Mouse (Mus musculus) stomach, embryonic 14.5 days (tissue): ENCODE measurements at regions not wholly inside any gene's neighbourhood (a gene's known extent, or its start where the extent isn't known, plus 50 kb on each side); places are given as distances from the start of the nearest gene placed in this dataset.

ENCODE experiments used
- ATAC-seq: fragments of 200-750 bp; cut with Nextera tagmentation; 2 replicates; pipeline ENCODE4 v1.8.0; 2017; ENCODE audit warnings: low read depth, moderate TSS enrichment; ENCODE audit not compliant: insufficient number of reproducible peaks, insufficient read depth, low FRiP score
- H3K27ac ChIP-seq: fragments of 300-500 bp; sonication (generic); 2 replicates; pipeline ENCODE4 v1.5.1; 2014; ENCODE audit warnings: mild to moderate bottlenecking, low read length, moderate library complexity, mixed read lengths
- H3K27me3 ChIP-seq: fragments of 300-500 bp; sonication (generic); 2 replicates; pipeline ENCODE4 v1.6.1; 2014; ENCODE audit warnings: low read length, control low read depth, mixed read lengths; ENCODE audit not compliant: control insufficient read depth, insufficient read depth
- H3K36me3 ChIP-seq: fragments of 300-500 bp; sonication (generic); 2 replicates; pipeline ENCODE4 v1.6.1; 2014; ENCODE audit warnings: mild to moderate bottlenecking, control low read depth, low read length, moderate library complexity, mixed read lengths; ENCODE audit not compliant: control insufficient read depth, insufficient read depth
- H3K4me1 ChIP-seq: fragments of 300-500 bp; sonication (generic); 2 replicates; pipeline ENCODE4 v1.6.1; 2014; ENCODE audit warnings: low read length, control low read depth, mixed read lengths; ENCODE audit not compliant: control insufficient read depth, insufficient read depth
- H3K4me2 ChIP-seq: fragments of 300-500 bp; sonication (generic); replicated peaks from 2 replicates; pipeline ENCODE4 v1.6.1; 2014; ENCODE audit warnings: low read depth, low read length, control low read depth
- H3K4me3 ChIP-seq: fragments of 300-500 bp; sonication (generic); 2 replicates; pipeline ENCODE4 v1.5.1; 2014; ENCODE audit warnings: low read depth, low read length, control low read depth
- H3K9ac ChIP-seq: fragments of 300-500 bp; sonication (generic); replicated peaks from 2 replicates; pipeline ENCODE4 v1.6.1; 2014; ENCODE audit warnings: low read depth, mild to moderate bottlenecking, control low read depth, low read length, moderate library complexity, mixed read lengths
- H3K9me3 ChIP-seq: fragments of 300-500 bp; sonication (generic); 2 replicates; pipeline ENCODE4 v1.6.1; 2016; ENCODE audit warnings: low read depth, low read length, control low read depth; ENCODE audit not compliant: control insufficient read depth
- WGBS: fragments of 180-500 bp; shearing (Covaris S2); extraction: QIAGEN DNeasy Blood & Tissue Kit; methylation state at CpG from one replicate; pipeline ENCODE4 v1.1.7; 2014; 5-methylcytosine and 5-hydroxymethylcytosine counted together

DNA sequence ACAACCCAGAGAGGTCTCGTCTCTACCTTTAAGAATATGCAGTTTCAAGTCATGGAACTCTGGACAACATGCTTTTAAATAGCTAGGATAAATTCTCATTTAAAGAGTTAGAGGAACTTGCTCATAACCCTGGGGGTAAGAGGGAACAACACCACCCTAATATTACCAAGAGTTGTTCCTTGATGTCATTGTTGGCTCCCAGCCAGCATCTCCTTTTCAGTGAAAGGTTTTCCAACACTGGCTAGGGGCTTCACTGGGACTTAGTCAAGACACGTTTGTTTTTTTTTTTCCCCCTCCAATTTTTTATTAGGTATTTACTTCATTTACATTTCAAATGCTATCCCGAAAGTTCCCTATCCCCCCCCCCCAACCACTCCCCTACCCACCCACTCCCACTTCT lies 163.1 kb upstream of the Tnp1 start:
- no peak overlapping the region for H3K27ac ChIP-seq
- H3K9me3 ChIP-seq, result no peaks in the 10 kb centered on the region
- no peak overlapping the region for H3K9ac ChIP-seq
- ATAC-seq, result no peak
- whole genome bisulfite sequencing, result 75% methylated on average over 3 of the region's 3 CpGs
- H3K4me1 ChIP-seq, result no peaks in the 10 kb centered on the region
- no peak overlapping the region for H3K4me2 ChIP-seq
- no peaks in the 10 kb centered on the region for H3K27me3 ChIP-seq
- H3K4me3 ChIP-seq, result no peak overlapping the region
- no peaks in the 10 kb centered on the region for H3K36me3 ChIP-seq

DNA sequence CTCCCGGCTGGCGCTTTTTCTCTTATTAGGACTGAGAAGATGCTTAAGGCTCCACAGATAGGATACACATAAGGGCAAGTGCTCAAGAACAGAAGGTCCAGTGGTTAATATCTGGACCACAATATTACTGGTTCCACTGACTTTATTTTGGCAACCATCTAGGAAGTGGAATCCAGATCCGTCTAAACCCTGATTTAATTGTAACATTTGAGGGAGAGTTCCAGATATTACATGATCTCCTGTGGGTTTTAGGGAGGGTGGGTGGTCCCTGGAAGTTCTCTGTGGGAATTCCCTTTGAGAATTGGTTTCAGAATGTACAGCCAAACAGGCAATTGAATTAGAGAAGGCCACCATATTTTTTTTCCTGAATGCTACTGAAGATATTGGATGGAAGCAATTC lies 161.4 kb upstream of the Tnp1 start:
- Histone ChIP-seq H3K4me3 (no peak overlapping the region), H3K4me1 (no peaks in the 10 kb centered on the region), H3K4me2 (no peak overlapping the region), H3K27me3 (no peaks in the 10 kb centered on the region), H3K9ac (no peak overlapping the region), H3K36me3 (no peaks in the 10 kb centered on the region), H3K27ac (no peak overlapping the region), H3K9me3 (no peaks in the 10 kb centered on the region)
- no peak for ATAC-seq
- WGBS, result 95% methylated on average over 3 of the region's 3 CpGs

DNA sequence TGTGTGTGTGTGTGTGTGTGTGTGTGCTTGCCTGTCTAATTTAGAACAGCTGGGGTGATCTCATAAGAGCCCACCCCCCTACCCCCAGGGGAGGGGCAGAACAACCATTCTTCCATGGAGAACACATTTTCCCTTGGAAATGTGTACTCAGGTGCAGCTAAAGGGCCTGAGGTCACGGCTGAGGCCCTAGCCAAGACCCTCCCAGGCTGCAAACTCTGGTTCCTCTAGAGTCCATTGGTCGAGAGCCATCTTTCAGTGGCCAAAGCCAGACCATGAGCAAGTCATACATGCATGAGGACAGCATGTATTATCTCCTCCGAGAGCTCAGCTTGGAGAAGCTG lies 154.9 kb upstream of the Tnp1 start:
- no peaks in the 10 kb centered on the region for H3K27me3 ChIP-seq
- H3K4me3 ChIP-seq, result no peak overlapping the region
- H3K36me3 ChIP-seq, result no peaks in the 10 kb centered on the region
- WGBS, result 64% methylated on average over 3 of the region's 3 CpGs
- H3K4me1 ChIP-seq, result peaks cover 14% of the 10 kb centered on the region; the same call in 1 of the 2 replicates
- no peak overlapping the region for H3K9ac ChIP-seq
- no peak overlapping the region for H3K4me2 ChIP-seq
- peaks cover 6% of the 10 kb centered on the region; the same call in 1 of the 2 replicates for H3K9me3 ChIP-seq
- ATAC-seq, result no peak
- H3K27ac ChIP-seq, result no peak overlapping the region

DNA sequence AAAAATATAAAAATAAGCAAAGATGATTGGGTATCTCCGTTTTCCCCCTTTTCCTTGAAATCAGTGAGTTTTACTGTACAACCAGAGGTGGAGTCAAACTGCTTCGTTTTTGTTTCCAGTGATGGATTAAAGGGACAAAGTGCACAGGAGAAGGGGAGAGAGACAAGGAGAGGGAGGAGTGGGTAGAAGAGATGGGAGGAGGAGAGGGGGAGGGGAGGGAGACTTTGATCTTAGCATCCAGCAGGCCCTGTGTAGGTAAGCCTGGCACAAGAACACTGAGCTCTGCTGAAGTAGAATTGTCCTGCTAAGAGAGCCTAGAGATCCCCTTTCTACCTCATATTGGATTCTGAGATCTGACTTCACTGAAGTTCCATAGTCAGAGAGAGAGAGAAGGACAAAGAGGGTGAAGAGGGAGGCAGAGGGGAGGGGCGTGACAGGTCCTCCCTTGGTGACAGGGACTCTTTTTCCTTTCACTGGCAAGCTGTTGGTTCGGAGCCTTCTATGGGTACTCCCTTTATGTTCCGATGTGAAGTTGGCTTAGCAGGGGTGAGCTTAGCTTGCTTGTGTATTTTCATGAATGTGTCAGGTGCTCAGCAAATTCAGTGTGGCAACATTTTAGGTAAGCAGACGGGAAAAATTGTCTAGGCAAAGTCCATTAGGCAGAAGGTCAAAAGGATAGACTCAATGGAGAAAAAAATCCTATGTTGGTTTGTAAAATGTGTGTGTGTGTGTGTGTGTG lies 154.4 kb upstream of the Tnp1 start:
- Histone ChIP-seq H3K9ac (no peak overlapping the region), H3K4me3 (no peak overlapping the region), H3K4me2 (no peak overlapping the region), H3K27ac (no peak overlapping the region), H3K36me3 (no peaks in the 10 kb centered on the region), H3K27me3 (no peaks in the 10 kb centered on the region), H3K9me3 (peaks cover 6% of the 10 kb centered on the region; the same call in 1 of the 2 replicates), H3K4me1 (peaks cover 14% of the 10 kb centered on the region; the same call in 1 of the 2 replicates)
- no peak for ATAC-seq
- WGBS, result 49% methylated on average over 6 of the region's 6 CpGs

DNA sequence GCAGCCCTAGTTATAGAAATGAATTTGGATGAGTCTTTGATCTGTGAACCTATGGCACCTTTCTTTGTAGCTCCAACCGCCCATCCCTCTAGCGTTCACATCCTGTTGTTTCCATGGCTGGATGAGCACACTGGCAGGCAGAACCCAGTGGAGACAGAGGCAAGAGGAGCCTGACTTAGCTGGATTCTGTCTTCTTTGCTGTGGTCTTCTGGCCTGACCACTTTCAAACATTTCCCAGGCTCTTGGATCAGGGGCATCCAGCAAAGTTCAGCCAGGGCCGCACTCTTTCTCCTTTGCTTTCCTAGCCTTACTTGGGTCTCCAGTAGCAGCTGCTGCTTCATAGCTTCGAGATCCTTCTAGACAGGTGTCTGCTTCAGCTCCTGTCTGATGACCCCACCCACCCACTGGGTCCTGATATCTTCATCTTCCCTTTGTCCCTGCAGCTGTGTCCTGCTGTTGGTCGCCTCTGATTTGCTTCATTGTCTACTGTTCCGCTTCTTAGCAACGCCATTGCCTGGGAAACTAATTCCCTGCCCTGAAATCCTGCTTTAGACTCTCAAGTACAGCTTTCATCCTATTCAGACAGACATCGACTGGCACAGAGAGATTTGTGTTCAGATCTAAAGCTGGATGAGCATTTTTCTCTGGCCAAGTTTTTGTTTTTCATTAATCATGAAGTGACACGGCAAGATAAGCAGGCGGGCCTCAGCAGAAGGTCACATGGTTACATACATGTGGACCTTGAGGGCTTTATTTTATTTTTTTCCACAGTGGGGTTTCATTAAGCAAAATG lies 153.6 kb upstream of the Tnp1 start:
- Histone ChIP-seq H3K4me1 (peaks cover 14% of the 10 kb centered on the region; the same call in 1 of the 2 replicates), H3K27ac (no peak overlapping the region), H3K4me2 (no peak overlapping the region), H3K27me3 (no peaks in the 10 kb centered on the region), H3K36me3 (no peaks in the 10 kb centered on the region), H3K4me3 (no peak overlapping the region), H3K9me3 (peaks cover 6% of the 10 kb centered on the region; the same call in 1 of the 2 replicates), H3K9ac (no peak overlapping the region)
- WGBS, result 42% methylated on average over 10 of the region's 10 CpGs
- no peak for ATAC-seq

DNA sequence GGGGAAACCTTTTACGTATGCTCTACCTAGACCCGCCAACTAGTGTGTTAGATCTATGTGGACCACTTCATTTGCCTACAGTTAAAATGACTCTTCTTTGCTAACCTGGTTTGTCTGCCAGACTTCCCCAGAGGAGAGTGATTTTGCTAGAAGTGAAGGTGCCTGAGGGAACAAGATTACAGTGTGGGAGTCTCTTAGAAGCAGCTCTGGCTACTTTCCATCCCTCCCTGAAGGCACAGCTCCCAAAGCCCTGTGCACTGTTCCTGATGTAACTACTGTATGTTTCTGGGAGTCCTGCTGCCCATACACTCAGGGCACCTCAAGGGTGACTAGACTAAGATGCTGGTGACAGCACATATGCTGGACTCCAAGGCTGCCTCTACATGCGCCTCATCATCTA lies 144.5 kb upstream of the Tnp1 start:
- Histone ChIP-seq H3K4me2 (no peak overlapping the region), H3K27ac (no peak overlapping the region), H3K9me3 (no peaks in the 10 kb centered on the region), H3K27me3 (no peaks in the 10 kb centered on the region), H3K4me1 (no peaks in the 10 kb centered on the region), H3K4me3 (no peak overlapping the region), H3K36me3 (no peaks in the 10 kb centered on the region), H3K9ac (no peak overlapping the region)
- 96% methylated on average over 3 of the region's 3 CpGs for WGBS
- no peak for ATAC-seq

DNA sequence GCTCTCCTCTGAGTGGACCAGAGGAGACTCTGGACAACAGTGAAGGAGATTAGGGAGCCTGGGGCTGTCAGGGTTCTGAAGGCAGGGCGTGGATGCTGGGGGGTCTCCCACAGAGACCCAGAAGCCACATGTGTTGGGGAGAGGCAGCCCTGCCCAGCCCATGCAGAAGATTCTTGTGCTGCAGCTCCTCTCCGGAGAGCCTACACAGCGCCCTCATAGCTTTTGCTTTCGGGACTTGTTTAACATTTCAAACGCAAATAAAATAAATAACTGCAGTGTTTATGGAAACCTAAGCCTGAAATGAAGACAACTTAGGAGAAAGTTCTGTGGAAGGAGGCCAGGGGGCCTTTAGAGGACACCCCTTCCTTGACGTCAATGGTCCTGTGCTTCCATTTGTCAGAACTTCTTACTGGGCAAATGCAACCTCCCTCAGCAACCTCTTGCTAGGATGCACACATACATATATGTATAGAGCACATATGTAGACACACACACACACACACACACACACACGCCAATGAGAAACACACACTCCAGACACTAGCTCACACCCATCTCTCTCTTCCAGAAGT lies 143.8 kb upstream of the Tnp1 start:
- Histone ChIP-seq H3K9ac (no peak overlapping the region), H3K27ac (peak overlapping the region; percentile 52; the same call in 1 of the 2 replicates), H3K4me3 (no peak overlapping the region), H3K9me3 (no peaks in the 10 kb centered on the region), H3K27me3 (no peaks in the 10 kb centered on the region), H3K4me1 (no peaks in the 10 kb centered on the region), H3K36me3 (no peaks in the 10 kb centered on the region), H3K4me2 (no peak overlapping the region)
- peak; percentile 75; the same call in 1 of the 2 replicates for ATAC-seq
- WGBS, result 49% methylated on average over 7 of the region's 7 CpGs

DNA sequence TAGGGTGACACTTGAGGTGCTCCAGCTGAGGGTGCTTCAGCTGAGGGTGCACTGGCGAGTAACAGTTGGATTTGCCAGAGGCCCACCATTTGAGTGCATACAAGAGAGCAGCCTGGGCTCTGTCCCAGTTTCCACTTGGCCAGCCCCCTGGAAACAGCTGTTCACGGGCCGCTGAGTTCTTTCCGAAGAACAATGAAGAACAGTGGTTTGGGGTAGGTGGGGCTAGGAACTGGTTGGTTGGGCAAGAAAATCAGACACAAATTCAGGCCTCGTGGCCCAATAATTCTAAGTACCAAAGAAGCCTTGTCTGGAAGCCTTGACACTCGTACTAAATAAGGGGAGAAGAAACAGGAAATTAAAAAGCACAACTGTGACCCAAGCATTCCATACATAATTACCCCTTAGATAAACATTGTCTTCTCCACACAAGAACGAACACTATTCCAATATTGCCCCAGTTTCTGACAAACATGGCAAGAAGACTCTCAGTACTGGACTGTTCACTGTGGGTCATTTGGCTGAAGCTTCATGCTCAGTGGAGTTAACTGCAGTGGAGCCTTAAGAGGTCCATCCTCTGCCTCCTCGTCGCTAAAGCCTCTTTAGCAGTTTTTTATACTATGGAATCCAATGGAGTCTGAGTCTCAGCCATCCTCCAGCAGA lies 137.9 kb upstream of the Tnp1 start:
- Histone ChIP-seq H3K9me3 (no peaks in the 10 kb centered on the region), H3K9ac (no peak overlapping the region), H3K4me2 (no peak overlapping the region), H3K27ac (no peak overlapping the region), H3K4me1 (no peaks in the 10 kb centered on the region), H3K27me3 (no peaks in the 10 kb centered on the region), H3K4me3 (no peak overlapping the region), H3K36me3 (no peaks in the 10 kb centered on the region)
- no peak for ATAC-seq
- WGBS, result 62% methylated on average over 9 of the region's 9 CpGs
